ENCODE assay signal across 9 mouse cellular contexts in the genomic region with DNA sequence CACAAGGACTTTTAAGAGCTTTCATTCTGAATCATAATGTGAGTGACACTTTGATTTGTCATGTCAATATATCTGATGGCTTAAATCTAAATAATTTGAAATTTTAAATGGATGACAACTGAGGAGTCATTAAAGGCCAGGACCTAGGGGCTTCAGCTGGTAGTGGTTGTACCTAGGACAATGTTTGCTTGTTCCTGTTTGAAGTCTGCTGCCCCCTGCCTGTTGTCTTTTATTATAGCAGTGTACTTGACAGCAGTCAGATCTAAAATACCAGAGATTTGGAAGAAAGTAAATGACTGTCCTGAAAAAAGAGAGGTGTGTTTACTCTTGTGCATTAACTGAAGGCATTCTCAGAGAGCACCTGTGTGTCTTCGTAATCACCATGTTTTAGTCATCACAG.
DNase-seq lines count a peak whose midpoint lies in the region; ATAC-seq and TF ChIP-seq lines count a peak whose summit lies in the region.
"Had no signal": no experiment of that assay in that cellular context is flagged by ENCODE, and none has a peak within 500 bp of the region (broad histone marks: within the 10 kb centered on the region; RNA-seq: fewer than 3 reads in every experiment).

No protein-coding gene starts in this region.

- DNase-seq in heart, adult 11 months, result peak; percentile 4
- no peak for DNase-seq in heart, adult 9 months (ENCODE audit: low spot score in 2 of 2)
- peak; percentile 14 for DNase-seq in right cerebral cortex, postnatal 14 days
- DNase-seq in right cerebral cortex, postnatal 25 days, result no peak
- DNase-seq in forelimb bud, embryonic 11.5 days (ENCODE audit: low read depth, low spot score), result peak; percentile 17
- peak; percentile 43 for DNase-seq in limb, embryonic 14.5 days (ENCODE audit: low spot score)
- no peak for DNase-seq in thymus, postnatal 0 days (ENCODE audit: low spot score)

- 97% methylated on average over 1 of the region's 1 CpGs for WGBS in limb, embryonic 14.5 days

- no peak overlapping the region for H3K27ac ChIP-seq in limb, embryonic 14.5 days (replicated peaks; ENCODE audit: low read depth, low read length)
- H3K27ac ChIP-seq: hindbrain, embryonic 15.5 days had no signal

- no peaks in the 10 kb centered on the region for H3K27me3 ChIP-seq in limb, embryonic 14.5 days (ENCODE audit: control insufficient read depth, insufficient read depth, low read length)
- H3K27me3 ChIP-seq: hindbrain, embryonic 15.5 days had no signal

- H3K36me3 ChIP-seq in limb, embryonic 14.5 days (ENCODE audit: control insufficient read depth, insufficient read depth, low read length), result no peaks in the 10 kb centered on the region
- H3K36me3 ChIP-seq: hindbrain, embryonic 15.5 days had no signal

- no peak for ATAC-seq in limb, embryonic 14.5 days (ENCODE audit: low FRiP score, low read depth)
- ATAC-seq in erythroblast, adult 5-6 weeks (replicated peaks; ENCODE audit: low FRiP score, poor library complexity, severe bottlenecking), result no peak

- H3K4me3 ChIP-seq in limb, embryonic 14.5 days (replicated peaks; ENCODE audit: low read length), result no peak overlapping the region
- H3K4me3 ChIP-seq: hindbrain, embryonic 15.5 days had no signal

- no peaks in the 10 kb centered on the region for H3K4me1 ChIP-seq in limb, embryonic 14.5 days (ENCODE audit: control insufficient read depth, insufficient read depth, low read length)
- H3K4me1 ChIP-seq: hindbrain, embryonic 15.5 days had no signal

- H3K9me3 ChIP-seq in limb, embryonic 14.5 days (ENCODE audit: control insufficient read depth, low read length), result no peaks in the 10 kb centered on the region
- H3K9me3 ChIP-seq: hindbrain, embryonic 15.5 days had no signal

- H3K4me2 ChIP-seq in limb, embryonic 14.5 days (replicated peaks; ENCODE audit: low read depth, low read length, severe bottlenecking), result no peak overlapping the region
- H3K4me2 ChIP-seq: hindbrain, embryonic 15.5 days had no signal

- H3K9ac ChIP-seq in limb, embryonic 14.5 days (ENCODE audit: low read depth, low read length, severe bottlenecking), result no peak overlapping the region
- H3K9ac ChIP-seq: hindbrain, embryonic 15.5 days had no signal

- TF ChIP-seq POLR2A in limb, embryonic 14.5 days (IDR thresholded peaks at IDR 0.05; ENCODE audit: borderline replicate concordance, extremely low read depth, insufficient read depth, insufficient read length), result no peak

Comparison
In these comparisons a context has a peak if more than half of its experiments do, and no peak if none do; other contexts are left out.
1. DNase-seq: peak in heart, adult 11 months (single experiment), right cerebral cortex, postnatal 14 days (single experiment), forelimb bud, embryonic 11.5 days (single experiment) and limb, embryonic 14.5 days (single experiment); none in heart, adult 9 months (0 of 2), right cerebral cortex, postnatal 25 days (single experiment) and thymus, postnatal 0 days (single experiment).